Mouse (Mus musculus): ENCODE measurements around the gene Mmachc.
A peak's percentile ranks its signal among the peaks of the same experiment; 100 is the strongest.

DNA sequence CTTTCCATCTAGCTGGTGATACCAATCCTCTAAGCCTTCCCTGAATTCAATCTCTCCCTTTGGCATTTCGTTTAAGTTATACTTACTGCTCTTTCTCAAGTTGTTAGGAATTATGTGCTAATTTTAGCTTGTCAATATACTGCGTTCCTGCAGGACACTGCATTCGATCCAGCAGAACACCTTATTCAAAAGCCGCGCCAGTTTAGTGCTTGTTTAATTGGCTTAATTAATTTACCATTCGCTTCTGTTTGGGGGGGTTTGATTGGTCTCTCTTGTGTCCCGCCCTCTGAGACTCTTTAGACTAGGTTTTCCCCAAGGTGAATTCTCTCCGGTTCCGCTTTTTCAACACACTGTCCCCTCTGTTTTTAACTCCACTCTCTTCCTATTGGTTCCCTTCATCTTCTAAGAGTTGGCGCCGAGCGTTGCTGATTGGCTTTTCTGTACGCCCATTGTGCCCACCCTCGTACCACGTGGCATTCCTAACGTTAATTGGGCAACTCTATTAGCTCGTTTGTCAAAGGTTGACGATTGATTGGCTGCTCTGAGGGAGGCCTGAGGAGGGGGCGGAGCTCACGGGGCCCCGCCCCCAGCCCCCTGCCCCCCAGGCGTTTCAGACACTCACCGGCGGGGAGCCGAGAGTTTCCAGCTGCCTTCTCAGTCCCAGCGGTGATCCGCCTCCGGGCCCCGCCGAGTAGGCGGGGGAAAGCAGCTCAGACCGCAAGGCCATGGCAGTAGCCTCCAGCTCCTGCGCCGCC lies 12.3 kb upstream of the Mmachc start, which contains the start of gene Tesk2:
- TF ChIP-seq POLR2A (IDR thresholded peaks at IDR 0.05; ENCODE audit: insufficient read length, low read depth) (peak; percentile 71), TCF12 (IDR thresholded peaks at IDR 0.05; ENCODE audit: insufficient read depth, poor library complexity, severe bottlenecking) (no peak), MYOD1 (IDR thresholded peaks at IDR 0.05; ENCODE audit: control insufficient read depth in 1 of 3, insufficient read length in 2 of 3, low read depth in 2 of 3) (peak in 1 of 3 experiments; percentile 5), REST (IDR thresholded peaks at IDR 0.05; ENCODE audit: insufficient read depth, insufficient read length) (no peak), E2F4 (IDR thresholded peaks at IDR 0.05; ENCODE audit: insufficient read depth) (peak; percentile 24), MAX (IDR thresholded peaks at IDR 0.05; ENCODE audit: low read depth) (no peak)
